Mouse (Mus musculus) hematopoietic stem cell, adult 5-6 weeks (primary cell): Measurements from ENCODE around the gene Npas3. TPM values are rescaled to one million over a fixed set of nuclear protein-coding genes. Genes with fewer than 3 reads are reported as not detected.

ENCODE experiments used
- ATAC-seq, 2 experiments: fragments of 125-278 bp in 1 of 2; replicated peaks in 1 of 2; 2 replicates each; pipeline ENCODE4 v1.8.0; 2016 to 2017; ENCODE audit warnings: inconsistent platforms in 2 of 2, mild to moderate bottlenecking in 2 of 2, moderate number of reproducible peaks in 2 of 2, low read depth in 1 of 2, moderate TSS enrichment in 1 of 2; ENCODE audit not compliant: low FRiP score in 2 of 2, poor library complexity in 2 of 2, severe bottlenecking in 2 of 2, insufficient read depth in 1 of 2, low TSS enrichment in 1 of 2
- total RNA-seq: library from RNA; stranded (forward); fragments of 172-1452, 232-1000 nt; gene quantifications from 2 replicates; pipeline ENCODE4 v1.2.3, GENCODE M21; 2017

Gene Npas3
- total RNA-seq, 1 experiment from 2014 or later = not detected

DNA sequence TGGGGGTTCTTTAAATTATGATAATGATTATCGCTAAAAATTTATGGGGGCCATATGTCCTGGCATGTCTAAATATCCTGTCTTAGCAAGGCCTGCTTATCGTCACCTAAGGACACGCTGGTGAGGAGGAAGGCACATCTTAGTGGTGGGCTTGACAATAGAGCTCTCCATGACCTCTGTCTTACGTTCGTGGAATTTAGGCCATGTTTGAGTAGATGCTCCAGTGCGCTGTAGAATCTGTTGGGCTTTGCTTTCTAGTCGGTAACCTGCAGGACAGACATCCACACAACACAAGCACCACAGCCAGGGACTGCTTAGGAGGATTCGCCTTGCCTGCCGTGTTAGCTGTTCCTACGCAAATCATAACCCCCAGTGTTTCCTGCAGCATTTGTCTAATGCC is 42.4 kb downstream of the Npas3 start:
- no peak for ATAC-seq

DNA sequence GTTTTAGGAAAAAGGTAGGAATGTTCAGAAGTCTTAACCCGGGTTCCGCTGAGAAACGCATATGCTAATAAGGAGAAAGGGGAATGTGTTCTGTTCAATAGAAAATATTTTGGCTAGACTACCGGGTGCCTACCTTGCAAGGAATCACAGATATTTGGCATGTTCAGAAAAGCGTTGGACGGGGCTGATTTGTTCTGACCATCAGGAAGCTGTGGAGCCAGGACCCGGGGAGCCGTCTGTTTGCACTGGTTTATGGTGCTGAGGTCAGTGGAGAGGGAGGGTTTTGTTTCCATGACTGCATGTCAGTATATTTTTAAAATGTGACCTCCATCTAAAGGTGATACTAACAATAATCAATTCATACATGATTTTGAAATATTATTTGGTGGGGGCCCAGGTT is 43.5 kb downstream of the Npas3 start:
- no peak for ATAC-seq

DNA sequence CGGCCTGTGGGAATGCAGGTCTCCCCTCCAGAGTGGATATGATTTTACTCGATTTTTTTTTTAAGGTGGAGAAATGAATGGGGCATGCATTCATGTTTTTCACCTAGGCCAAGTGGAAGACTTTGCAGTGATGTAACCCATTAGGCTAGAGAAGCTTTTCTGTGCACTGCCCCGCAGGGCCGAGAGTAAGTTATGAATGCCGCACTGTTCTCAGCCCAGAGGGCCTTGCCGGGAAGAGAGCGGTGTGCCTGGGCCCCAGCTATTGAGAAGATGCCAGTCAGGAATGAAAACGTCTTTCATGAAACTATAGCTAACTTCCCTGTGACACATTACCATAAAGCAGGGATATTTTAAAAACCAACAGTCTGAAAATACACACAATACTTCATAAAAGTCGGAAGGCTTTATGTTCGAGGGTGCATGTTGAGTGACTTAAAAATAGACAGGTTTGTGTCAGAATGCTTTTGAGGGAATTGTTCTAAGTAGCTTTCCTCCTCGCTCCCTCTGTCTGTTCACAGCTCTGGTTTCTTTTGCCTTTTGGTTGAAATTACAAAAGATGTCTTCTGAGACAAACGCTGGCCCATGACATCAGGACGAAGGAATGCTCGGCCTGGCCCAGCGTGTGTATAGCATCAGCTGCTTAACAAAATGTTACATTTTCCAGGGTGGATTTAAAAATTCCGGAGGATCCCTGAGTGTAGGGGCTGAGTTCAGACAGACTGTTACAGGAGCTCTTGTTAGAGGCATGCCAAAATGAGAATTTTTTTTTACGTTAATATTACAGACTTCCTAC is 44.2 kb downstream of the Npas3 start:
- no peak for ATAC-seq

DNA sequence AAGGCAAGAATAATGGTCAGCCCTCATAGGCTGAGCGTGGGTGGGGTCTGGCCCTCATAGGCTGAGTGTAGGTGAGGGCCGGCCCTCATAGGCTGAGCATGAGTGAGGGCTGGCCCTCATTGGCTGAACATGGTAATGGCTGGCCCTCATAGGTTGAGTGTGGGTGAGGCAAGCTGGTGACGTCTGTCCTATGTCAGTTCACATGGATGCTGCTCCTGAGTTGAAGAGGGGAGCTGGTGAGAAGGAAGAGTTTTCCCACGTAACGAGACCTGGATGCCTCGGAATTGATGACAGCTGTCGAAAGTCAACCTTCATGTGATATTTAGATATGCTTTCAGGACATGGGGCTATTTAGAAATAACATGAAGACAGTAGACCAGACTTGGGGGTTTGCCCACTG is 45.5 kb downstream of the Npas3 start:
- ATAC-seq = no peak

DNA sequence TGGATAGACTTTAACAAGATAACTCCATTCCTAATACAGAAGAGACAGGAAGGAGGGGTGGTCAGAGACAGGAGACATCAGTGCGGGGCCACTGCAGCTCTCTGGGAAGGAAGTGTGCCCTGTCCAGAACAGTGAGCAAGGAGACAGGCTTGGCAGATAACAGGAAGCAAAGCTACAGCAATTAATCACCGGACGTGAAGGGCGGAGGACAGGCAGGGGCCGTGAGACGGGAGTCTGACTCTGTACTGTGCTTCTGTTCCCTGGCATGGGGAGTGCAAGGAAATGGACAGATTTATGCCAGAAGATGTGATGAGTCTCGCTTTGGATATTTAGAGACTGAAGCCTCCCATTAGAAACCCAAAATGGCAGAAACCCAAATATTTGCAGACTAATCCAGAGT is 47.3 kb downstream of the Npas3 start:
- no peak for ATAC-seq

DNA sequence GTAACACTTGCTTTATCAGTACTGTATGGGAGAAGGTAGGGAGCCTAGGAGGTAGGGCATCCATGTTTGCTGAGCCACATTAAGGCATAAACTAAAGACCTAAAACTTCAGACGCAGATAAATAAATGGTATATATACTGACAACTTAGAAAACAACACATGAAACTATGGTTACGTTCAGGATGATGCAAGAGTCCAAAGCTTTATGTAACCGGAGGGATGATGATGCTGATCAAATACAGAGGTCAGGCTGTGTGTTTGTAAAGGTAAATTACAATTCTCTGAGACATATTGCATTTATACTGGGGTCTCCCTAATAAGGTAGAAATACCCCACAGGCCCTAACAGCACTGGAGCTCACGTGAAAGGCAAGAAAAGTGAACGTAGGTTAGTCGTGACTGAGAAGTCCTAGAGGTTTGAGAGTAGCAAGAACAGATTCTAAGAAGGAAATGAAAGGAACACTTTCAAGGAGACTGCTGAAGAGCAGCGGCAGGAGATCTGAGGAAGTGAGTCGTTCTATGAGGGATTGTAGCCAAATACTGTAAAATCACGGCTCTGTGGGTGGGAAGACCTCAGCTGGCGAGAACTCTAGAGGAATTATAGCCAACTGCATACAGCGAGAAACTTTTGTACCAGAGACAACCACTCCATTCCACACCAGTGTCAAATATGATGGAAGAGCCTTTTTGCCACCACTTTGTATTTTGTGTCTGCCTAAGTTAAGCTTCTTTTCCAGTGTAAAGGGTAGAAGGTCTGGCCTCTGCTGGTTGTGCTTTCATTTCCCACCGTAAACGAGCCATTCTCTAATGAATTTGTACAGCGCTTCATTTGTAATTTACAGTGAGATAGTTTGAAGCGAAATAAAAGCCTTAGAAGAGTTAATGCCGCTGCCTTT is 49.7 kb downstream of the Npas3 start:
- no peak for ATAC-seq

DNA sequence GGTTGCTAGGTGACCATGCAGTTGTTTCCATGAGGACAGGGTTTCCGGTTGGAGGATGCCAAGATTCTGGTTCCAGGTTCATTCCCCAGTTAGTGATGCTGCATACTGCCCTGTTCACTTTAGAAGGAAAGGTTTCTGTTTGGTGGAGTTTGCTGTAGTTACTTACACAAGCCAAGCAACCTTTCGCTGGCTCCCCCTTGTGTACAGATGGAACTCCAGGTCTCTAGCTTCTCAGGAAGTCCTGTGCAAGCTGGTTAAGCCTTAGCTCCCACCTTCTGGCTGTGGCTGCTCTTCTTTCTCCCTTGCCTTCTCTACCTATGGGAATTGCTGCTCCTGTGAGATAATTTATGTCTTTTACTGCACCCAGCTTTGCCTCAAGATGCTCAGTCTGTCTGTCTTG is 52.5 kb downstream of the Npas3 start:
- peak; percentile 62; a peak in 3 of 4 replicates for ATAC-seq

DNA sequence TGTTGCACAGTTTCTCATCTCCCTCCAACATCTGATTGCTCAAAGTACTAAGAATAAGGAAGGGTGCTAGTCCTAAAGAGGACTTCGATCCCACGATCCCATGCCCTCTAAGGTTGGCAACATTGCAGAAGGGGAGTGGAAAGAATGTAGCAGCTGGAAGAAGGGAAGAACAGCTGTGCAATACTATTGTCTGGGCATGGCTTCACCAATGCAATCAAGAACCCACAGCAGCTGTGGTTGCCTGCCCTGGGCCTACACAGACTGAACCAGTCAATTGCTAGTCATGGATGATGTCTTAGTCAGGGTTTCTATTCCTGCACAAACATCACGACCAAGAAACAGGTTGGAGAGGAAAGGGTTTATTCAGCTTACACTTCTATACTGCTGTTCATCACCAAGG is 53.7 kb downstream of the Npas3 start:
- no peak for ATAC-seq

DNA sequence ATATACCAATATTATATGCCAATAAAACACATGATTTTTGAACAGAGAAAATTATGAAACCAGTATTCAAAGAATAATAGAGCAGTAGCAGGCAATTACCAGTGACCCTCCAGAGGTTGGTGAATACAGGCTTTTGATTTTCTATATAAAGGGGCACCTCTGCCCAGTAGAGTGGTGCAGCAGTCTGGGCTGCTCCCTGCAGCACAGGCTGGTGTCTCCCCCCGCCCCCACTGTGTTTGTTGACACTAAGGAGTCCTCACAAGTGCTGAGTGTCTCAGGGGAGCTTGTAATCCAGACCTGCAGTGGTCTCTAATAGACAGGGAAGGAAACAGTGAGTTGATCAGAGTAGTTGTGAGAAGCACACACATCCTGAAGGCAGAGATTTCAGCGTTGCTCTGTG is 68.2 kb downstream of the Npas3 start:
- ATAC-seq = no peak

DNA sequence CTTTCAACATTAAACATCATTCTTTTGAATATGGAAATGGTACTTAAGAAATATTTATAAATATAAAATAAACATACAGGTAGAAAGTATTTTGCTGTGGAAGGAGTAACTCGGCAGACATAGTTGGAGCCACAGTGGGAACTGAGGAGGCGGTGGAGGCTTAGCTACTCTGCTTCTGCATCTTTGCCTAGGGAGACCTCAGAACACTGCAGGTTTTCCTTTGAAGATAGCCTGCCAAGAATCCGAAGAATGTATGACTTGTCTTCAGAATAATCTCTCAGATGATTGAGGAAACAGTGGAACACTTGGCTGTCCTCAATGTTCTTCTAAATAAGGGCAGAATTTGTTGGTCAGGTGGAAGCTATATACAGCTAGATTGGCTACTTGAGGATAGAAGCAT is 69.3 kb downstream of the Npas3 start:
- ATAC-seq = no peak

DNA sequence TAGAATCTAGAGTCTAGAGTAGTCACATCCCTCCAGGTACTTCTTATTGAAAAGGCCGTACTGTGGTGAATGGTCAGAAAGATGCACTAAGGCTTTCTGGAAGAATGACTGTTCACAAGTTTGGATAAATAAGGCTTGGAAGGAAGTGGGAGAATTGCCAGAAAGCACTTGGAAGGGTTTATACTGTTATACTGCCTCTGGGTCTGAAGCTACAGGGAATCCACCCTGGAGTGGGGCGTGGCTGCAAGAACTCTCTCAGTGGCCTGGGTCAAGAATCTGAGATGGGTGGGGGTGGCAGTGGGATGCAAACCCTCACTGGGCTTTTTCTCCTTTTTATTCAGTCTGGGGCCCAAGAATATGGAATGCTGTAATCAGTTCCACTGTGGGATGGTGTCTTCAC is 72.0 kb downstream of the Npas3 start:
- no peak for ATAC-seq

DNA sequence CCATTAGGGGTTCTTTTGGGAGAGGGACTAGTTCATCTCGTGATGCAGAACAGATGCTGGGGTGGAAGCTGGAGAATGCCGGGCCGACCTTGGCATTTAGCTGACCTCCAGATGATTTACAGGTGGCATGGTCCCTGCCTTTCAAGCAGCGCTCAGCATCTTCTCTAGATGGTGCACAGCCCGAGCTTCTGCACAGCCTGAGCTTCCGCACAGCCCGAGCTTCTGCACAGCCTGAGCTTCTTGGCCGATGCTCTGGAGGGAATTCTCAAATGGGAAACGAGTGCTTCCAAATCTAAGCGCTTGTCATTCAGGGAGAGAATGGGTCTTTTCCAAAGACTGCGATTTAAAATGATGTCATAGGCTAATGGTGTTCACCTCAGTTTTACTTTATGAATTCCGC is 72.5 kb downstream of the Npas3 start:
- ATAC-seq = no peak

DNA sequence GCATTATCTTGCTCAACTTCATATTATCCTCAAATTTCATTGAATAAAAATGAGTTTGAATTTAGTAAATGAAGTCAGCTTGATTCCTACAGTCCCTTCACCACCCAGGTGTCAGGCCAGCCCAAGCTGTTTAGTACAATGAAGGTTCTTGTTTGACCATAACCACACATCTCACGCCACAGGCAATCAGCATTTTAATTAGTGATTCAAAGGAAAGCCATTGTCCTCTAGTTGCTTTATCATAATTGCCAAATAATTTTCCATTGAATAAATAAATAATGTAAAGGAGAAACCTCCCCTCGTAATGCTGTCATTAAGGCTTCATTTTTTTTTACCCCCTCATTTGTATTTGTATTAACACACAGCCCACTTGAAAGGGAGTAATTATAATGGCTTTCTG is 73.5 kb downstream of the Npas3 start:
- ATAC-seq = no peak

DNA sequence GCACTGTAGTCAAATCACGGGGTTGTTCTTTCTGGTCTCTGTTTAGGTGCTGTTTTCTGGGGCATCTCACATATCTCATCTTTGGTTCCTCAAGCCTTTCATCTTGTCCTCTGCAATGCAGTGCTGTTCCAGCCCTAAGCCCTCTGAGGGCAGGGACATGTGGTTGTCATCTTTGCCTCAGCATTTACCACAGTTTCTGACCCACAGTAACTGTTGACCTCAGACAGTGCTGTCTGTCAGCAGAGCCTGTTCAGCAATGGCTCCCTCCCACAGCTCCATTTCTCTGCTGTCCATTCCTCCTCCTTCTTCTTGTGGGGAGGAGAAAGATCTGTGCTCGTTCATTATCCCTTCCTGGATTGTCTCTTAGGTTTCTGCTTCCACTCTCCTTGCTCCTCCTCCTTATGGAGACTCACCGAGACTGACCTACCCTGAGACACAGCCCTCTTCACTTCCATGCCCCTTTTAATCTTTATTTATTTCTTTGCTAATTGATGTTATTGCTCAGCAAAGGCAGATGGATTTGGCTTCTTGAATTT is 79.2 kb downstream of the Npas3 start:
- no peak for ATAC-seq

DNA sequence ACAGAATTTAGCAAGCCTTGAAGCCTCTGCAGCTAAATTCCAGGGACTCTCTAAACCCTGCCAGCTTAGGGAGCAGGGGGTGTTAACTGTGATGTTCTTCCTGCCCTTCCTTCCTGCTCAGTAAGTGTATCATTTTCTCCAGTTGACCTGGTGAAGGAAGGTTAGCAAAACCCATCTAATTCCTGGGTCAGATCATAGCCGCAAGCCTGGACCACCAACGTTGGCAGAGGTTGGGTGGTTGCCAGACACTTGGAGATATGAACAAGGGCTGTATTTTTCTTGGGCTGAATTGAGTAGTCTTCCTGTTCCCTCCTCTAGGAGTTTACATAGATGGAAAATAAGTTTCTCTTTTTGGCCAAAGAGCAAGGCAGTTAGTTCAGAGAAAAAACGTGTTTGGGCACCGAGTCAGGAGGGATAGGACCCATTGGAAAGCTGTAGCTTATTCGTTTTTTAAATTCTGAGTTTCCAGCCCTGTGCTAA is 79.8 kb downstream of the Npas3 start:
- ATAC-seq = no peak

DNA sequence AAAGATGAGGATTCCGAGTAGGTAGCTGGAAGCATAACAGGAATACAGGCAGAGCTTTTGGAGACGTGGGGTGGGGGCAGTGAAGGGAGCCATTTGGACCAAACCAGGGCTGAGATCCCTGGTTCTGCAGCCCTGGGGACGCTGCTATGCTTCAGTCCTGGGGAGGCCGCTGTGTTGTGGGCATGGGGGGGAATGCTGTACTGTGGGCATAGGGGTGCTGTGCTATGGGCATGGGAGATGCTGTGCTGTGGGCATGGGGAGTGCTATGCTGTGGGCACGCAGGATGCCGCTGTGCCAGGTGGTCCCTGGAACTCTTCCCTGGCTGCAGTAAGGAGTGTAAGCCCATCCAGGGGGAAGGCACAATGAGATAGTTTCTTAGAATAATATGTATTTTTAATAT is 81.7 kb downstream of the Npas3 start:
- ATAC-seq = no peak

DNA sequence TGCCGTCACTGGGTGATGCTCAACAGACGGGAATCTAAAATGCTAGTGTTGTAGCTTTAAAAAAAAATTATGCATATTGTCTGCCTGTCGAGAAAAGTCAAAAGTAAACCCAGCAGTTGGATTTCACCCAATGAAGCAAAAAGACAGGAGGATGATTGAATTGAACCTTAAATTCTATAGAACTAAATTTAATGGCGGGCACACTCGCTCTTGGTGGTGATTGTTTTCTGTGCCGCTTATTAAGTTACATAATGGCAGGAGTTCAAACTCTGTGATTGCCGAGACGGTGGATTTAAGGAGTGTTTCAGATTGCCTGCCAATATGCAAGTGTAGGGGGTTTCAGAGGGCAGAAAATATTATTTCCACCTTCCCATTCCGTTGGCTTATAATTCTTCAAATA is 82.9 kb downstream of the Npas3 start:
- no peak for ATAC-seq

DNA sequence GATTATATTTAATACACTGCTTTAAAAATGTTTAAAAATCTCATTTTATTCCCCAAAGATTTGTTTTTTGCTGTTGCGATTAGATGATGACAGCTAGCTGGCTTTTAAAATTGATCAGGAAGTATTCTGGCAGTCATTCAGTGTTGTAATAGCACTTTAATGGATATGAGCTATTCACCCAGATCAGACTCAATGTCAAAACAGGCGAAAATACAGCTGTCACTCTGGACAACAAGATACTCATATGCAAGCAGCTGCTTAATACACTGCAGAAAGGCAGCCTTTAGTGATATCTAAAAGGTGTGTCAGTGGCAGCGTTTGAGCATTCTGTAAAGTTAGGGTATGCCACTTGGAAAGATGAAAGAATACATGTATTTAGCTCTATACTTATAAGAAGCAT is 83.3 kb downstream of the Npas3 start:
- ATAC-seq = no peak
